Mouse (Mus musculus) left cerebral cortex, postnatal 25 days (tissue): Measurements from ENCODE around the gene Sema3d. TPM values are rescaled to one million over a fixed set of nuclear protein-coding genes. Genes with fewer than 3 reads are reported as not detected.
A peak's percentile ranks its signal among the peaks of the same experiment; 100 is the strongest.

Experiments used
- DNase-seq, 2 experiments: peaks; one replicate each; pipeline ENCODE4 v3.0.0; 2022; ENCODE audit warnings: low spot score in 2 of 2, mixed read lengths in 1 of 2
- intact Hi-C: fragments of 180-260 bp; cut with DNase I; formaldehyde crosslinking; loops from one replicate; pipeline ENCODE4 v1.15.1; 2025
- total RNA-seq, 2 experiments: library from RNA; stranded (reverse); gene quantifications; 2 replicates each; pipeline ENCODE4 v1.2.3; 2021

The Sema3d gene
- total RNA-seq, 2 experiments from 2014 or later: 5.4 to 5.9 TPM

GRCm38 (mm10) chr5:12575262-12575661 lies 192.1 kb downstream of the Sema3d start:
- DNase-seq: no peak
- intact Hi-C loops: no loop called here

GRCm38 (mm10) chr5:12579752-12580151 lies 196.6 kb downstream of the Sema3d start:
- intact Hi-C loops: loop anchor here (10.0 kb wide), 1 partner anchor 135 kb away; no protein-coding TSS in a partner anchor
- DNase-seq: no peak

- DNase-seq: no peak
- intact Hi-C loops: loop anchor here (10.0 kb wide), 1 partner anchor 132 kb away; no protein-coding TSS in a partner anchor
Measured at GRCm38 (mm10) chr5:12582540-12582939, 199.4 kb downstream of the Sema3d start.

GRCm38 (mm10) chr5:12583293-12583834 lies 200.2 kb downstream of the Sema3d start:
- intact Hi-C loops: loop anchor here (10.0 kb wide), 1 partner anchor 131 kb away; no protein-coding TSS in a partner anchor
- DNase-seq: peak; percentile 6 to 41

- DNase-seq: no peak
- intact Hi-C loops: loop anchor here (10.0 kb wide), 1 partner anchor 130 kb away; no protein-coding TSS in a partner anchor
Measured at GRCm38 (mm10) chr5:12584886-12585285, 201.7 kb downstream of the Sema3d start.

GRCm38 (mm10) chr5:12634227-12634980 lies 251.2 kb downstream of the Sema3d start:
- DNase-seq: no peak
- intact Hi-C loops: no loop called here

GRCm38 (mm10) chr5:12637763-12638468 lies 254.7 kb downstream of the Sema3d start:
- intact Hi-C loops: no loop called here
- DNase-seq: no peak
